Mouse (Mus musculus) MEL (cell line): ENCODE measurements around the gene Stk4. TPM values are rescaled to one million over a fixed set of nuclear protein-coding genes. Genes with fewer than 3 reads are reported as not detected.

Experiments used
- DNase-seq: peaks from one replicate; pipeline ENCODE4 v3.0.0; 2011; ENCODE audit warnings: low read depth, low spot score
- H3K27ac ChIP-seq: 2 replicates; pipeline ENCODE4 v1.5.1; 2012; ENCODE audit warnings: low read depth, mild to moderate bottlenecking, control low read depth, low read length, moderate library complexity; ENCODE audit not compliant: control insufficient read depth
- H3K27me3 ChIP-seq, 2 experiments: fragments of 150-350 bp in 1 of 2; sonication (generic) in 1 of 2; 2 replicates each; pipeline ENCODE4 v1.6.1; 2012; ENCODE audit warnings: low read length in 2 of 2, mild to moderate bottlenecking in 2 of 2, improper control_type of control experiment in 1 of 2, moderate library complexity in 1 of 2; ENCODE audit not compliant: insufficient read depth in 2 of 2, control insufficient read depth in 1 of 2
- H3K36me3 ChIP-seq, 2 experiments: 2 replicates each; pipeline ENCODE4 v1.6.1; 2012 to 2014; ENCODE audit warnings: low read length in 2 of 2, improper control_type of control experiment in 1 of 2, inconsistent platforms in 1 of 2, mild to moderate bottlenecking in 1 of 2; ENCODE audit not compliant: insufficient read depth in 2 of 2, control insufficient read depth in 1 of 2
- H3K4me1 ChIP-seq, 2 experiments: fragments of 150-350 bp in 1 of 2; sonication (generic) in 1 of 2; 2 replicates each; pipeline ENCODE4 v1.6.1; 2012; ENCODE audit warnings: low read length in 2 of 2, improper control_type of control experiment in 1 of 2, mild to moderate bottlenecking in 1 of 2; ENCODE audit not compliant: insufficient read depth in 2 of 2, control insufficient read depth in 1 of 2
- H3K4me3 ChIP-seq, 2 experiments: fragments of 150-350 bp in 1 of 2; sonication (generic) in 1 of 2; 2 replicates each; pipeline ENCODE4 v1.5.1; 2012; ENCODE audit warnings: low read depth in 2 of 2, low read length in 2 of 2, mild to moderate bottlenecking in 2 of 2, moderate library complexity in 2 of 2, control low read depth in 1 of 2, improper control_type of control experiment in 1 of 2; ENCODE audit not compliant: control insufficient read depth in 1 of 2, insufficient read depth in 1 of 2
- H3K79me2 ChIP-seq: 2 replicates; pipeline ENCODE4 v1.6.1; 2012; ENCODE audit warnings: mild to moderate bottlenecking, low read length, moderate library complexity; ENCODE audit not compliant: control insufficient read depth, poor library complexity, insufficient read depth
- H3K9ac ChIP-seq: 2 replicates; pipeline ENCODE4 v1.6.1; 2012; ENCODE audit warnings: low read depth, mild to moderate bottlenecking, control low read depth, low read length, moderate library complexity; ENCODE audit not compliant: control insufficient read depth, poor library complexity, severe bottlenecking
- H3K9me3 ChIP-seq: fragments of 150-350 bp; sonication (generic); replicated peaks from 2 replicates; pipeline ENCODE4 v1.6.1; 2012; ENCODE audit warnings: mild to moderate bottlenecking, low read length, improper control_type of control experiment, moderate library complexity; ENCODE audit not compliant: insufficient read depth
- BHLHE40 ChIP-seq: IDR thresholded peaks from 2 replicates; pipeline ENCODE4 v1.6.1; 2012; ENCODE audit warnings: low read depth, mild to moderate bottlenecking, inconsistent platforms, low read length, improper control_type of control experiment, borderline replicate concordance
- CHD1 ChIP-seq: IDR thresholded peaks from 2 replicates; pipeline ENCODE4 v1.6.1; 2012; ENCODE audit warnings: low read depth, mild to moderate bottlenecking, inconsistent platforms, low read length, improper control_type of control experiment
- CHD2 ChIP-seq: IDR thresholded peaks from 2 replicates; pipeline ENCODE4 v1.6.1; 2011; ENCODE audit warnings: low read length, improper control_type of control experiment
- ELF1 ChIP-seq: IDR thresholded peaks from 2 replicates; pipeline ENCODE4 v1.6.1; 2014; ENCODE audit warnings: low read depth, mild to moderate bottlenecking, inconsistent platforms, low read length, improper control_type of control experiment, moderate library complexity
- EP300 ChIP-seq, 2 experiments: IDR thresholded peaks; 2 replicates each; pipeline ENCODE4 v1.6.1; 2011; ENCODE audit warnings: improper control_type of control experiment in 2 of 2, low read length in 2 of 2, low read depth in 1 of 2, mild to moderate bottlenecking in 1 of 2
- HCFC1 ChIP-seq: IDR thresholded peaks from 2 replicates; pipeline ENCODE4 v1.6.1; 2012; ENCODE audit warnings: low read depth, mild to moderate bottlenecking, inconsistent platforms, low read length, improper control_type of control experiment, moderate library complexity
- KAT2A ChIP-seq: conservative IDR thresholded peaks from 2 replicates; pipeline ENCODE4 v1.6.1; 2012; ENCODE audit warnings: low read depth, low read length, improper control_type of control experiment, inconsistent platforms
- MAX ChIP-seq: IDR thresholded peaks from 2 replicates; pipeline ENCODE4 v1.6.1; 2011; ENCODE audit warnings: low read length, improper control_type of control experiment
- MEF2A ChIP-seq: IDR thresholded peaks from 2 replicates; pipeline ENCODE4 v1.6.1; 2014; ENCODE audit warnings: low read depth, mild to moderate bottlenecking, inconsistent platforms, low read length, improper control_type of control experiment; ENCODE audit not compliant: poor library complexity, insufficient replicate concordance, severe bottlenecking; ENCODE audit errors: extremely low read depth
- NELFE ChIP-seq: IDR thresholded peaks from 2 replicates; pipeline ENCODE4 v1.6.1; 2011; ENCODE audit warnings: low read depth, low read length, improper control_type of control experiment
- RCOR1 ChIP-seq: IDR thresholded peaks from 2 replicates; pipeline ENCODE4 v1.6.1; 2012; ENCODE audit warnings: low read depth, mild to moderate bottlenecking, inconsistent platforms, low read length, improper control_type of control experiment
- SIN3A ChIP-seq: IDR thresholded peaks from 2 replicates; pipeline ENCODE4 v1.6.1; 2012; ENCODE audit warnings: low read length, improper control_type of control experiment, inconsistent platforms
- SMC3 ChIP-seq: IDR thresholded peaks from 2 replicates; pipeline ENCODE4 v1.6.1; 2011; ENCODE audit warnings: low read depth, low read length, improper control_type of control experiment
- TAL1 ChIP-seq: IDR thresholded peaks from 2 replicates; pipeline ENCODE4 v1.6.1; 2012; ENCODE audit warnings: mild to moderate bottlenecking, inconsistent platforms, low read length, moderate library complexity, mixed read lengths
- TCF12 ChIP-seq: IDR thresholded peaks from 2 replicates; pipeline ENCODE4 v1.6.1; 2014; ENCODE audit warnings: low read depth, mild to moderate bottlenecking, inconsistent platforms, low read length, improper control_type of control experiment, moderate library complexity
- UBTF ChIP-seq: IDR thresholded peaks from 2 replicates; pipeline ENCODE4 v1.6.1; 2012; ENCODE audit warnings: low read depth, mild to moderate bottlenecking, inconsistent platforms, low read length, improper control_type of control experiment, moderate library complexity, borderline replicate concordance; ENCODE audit not compliant: insufficient read depth
- USF1 ChIP-seq: IDR thresholded peaks from 2 replicates; pipeline ENCODE4 v1.6.1; 2014; ENCODE audit warnings: low read depth, mild to moderate bottlenecking, inconsistent platforms, low read length, improper control_type of control experiment, moderate library complexity
- ZC3H11A ChIP-seq: IDR thresholded peaks from 2 replicates; pipeline ENCODE4 v1.6.1; 2012; ENCODE audit warnings: low read depth, mild to moderate bottlenecking, inconsistent platforms, low read length, improper control_type of control experiment
- ZMIZ1 ChIP-seq: IDR thresholded peaks from 2 replicates; pipeline ENCODE4 v1.6.1; 2012; ENCODE audit warnings: low read depth, mild to moderate bottlenecking, inconsistent platforms, low read length, improper control_type of control experiment, moderate library complexity
- polyA plus RNA-seq, 2 experiments: library from polyadenylated mRNA; stranded (reverse) in 1 of 2; unstranded in 1 of 2; fragments of >175 nt in 1 of 2; fragments of >200 nt in 1 of 2; gene quantifications; 2 replicates each; pipeline versions ENCODE4 v1.2.1 to v1.2.4; 2012; ENCODE audit warnings: low replicate concordance in 2 of 2, low read depth in 1 of 2; ENCODE audit not compliant: insufficient read length in 2 of 2, insufficient read depth in 1 of 2, missing spikeins in 1 of 2
- total RNA-seq: library from RNA; depleted of rRNA; stranded (reverse); fragments of 300-350 nt; gene quantifications from 2 replicates; pipeline ENCODE4 v1.2.3, GENCODE M21; 2012

Stk4 gene
- total and polyA plus RNA-seq, 3 experiments: 46.8 to 56.1 TPM; not detected in 1

- Histone ChIP-seq H3K9ac (no peak overlapping the region), H3K4me3 (no peak overlapping the region), H3K9me3 (no peaks in the 10 kb centered on the region), H3K27ac (no peak overlapping the region), H3K4me1 (peaks cover 12 to 13% of the 10 kb centered on the region in 2 experiments), H3K36me3 (peaks cover 13 to 14% of the 10 kb centered on the region in 2 experiments), H3K27me3 (no peaks in the 10 kb centered on the region), H3K79me2 (peaks cover 1% of the 10 kb centered on the region; the same call in 1 of the 2 replicates)
- DNase-seq: no peak
- TF ChIP-seq CHD1 (no peak), TCF12 (no peak), SIN3A (no peak), USF1 (no peak), NELFE (no peak), RCOR1 (no peak), ZC3H11A (no peak), ELF1 (no peak)
These were observed 17.4 kb downstream of the Stk4 start for GRCm38 (mm10) chr2:164087416-164088017.

- TF ChIP-seq ZC3H11A: no peak
- TF ChIP-seq RCOR1: no peak
- TF ChIP-seq MAX: no peak
- TF ChIP-seq BHLHE40: no peak
- TF ChIP-seq KAT2A: no peak
- no peak for TF ChIP-seq CHD2
- no peak for TF ChIP-seq MEF2A
- no peak for TF ChIP-seq ZMIZ1
- TF ChIP-seq SMC3: no peak
- no peak for TF ChIP-seq TAL1
- TF ChIP-seq HCFC1: no peak
- TF ChIP-seq UBTF: no peak
- no peak for TF ChIP-seq ELF1
- TF ChIP-seq EP300 (IDR thresholded peaks at IDR 0.05; ENCODE audit: low read depth in 1 of 2, low read length in 2 of 2): no peak
- peaks cover 2% of the 10 kb centered on the region in 2 experiments for H3K4me1 ChIP-seq
- no peak for DNase-seq
These were observed 19.4 kb downstream of the Stk4 start for GRCm38 (mm10) chr2:164089508-164089907.

More at GRCm38 (mm10) chr2:164089508-164089907, 19.4 kb downstream of the Stk4 start:
- H3K36me3 ChIP-seq: peaks cover 2 to 11% of the 10 kb centered on the region in 2 experiments
- H3K4me3 ChIP-seq: no peak overlapping the region
- no peaks in the 10 kb centered on the region for H3K79me2 ChIP-seq
- H3K9ac ChIP-seq: no peak overlapping the region
- H3K27me3 ChIP-seq: no peaks in the 10 kb centered on the region
- H3K27ac ChIP-seq: no peak overlapping the region
- no peaks in the 10 kb centered on the region for H3K9me3 ChIP-seq
